Mouse (Mus musculus): Measurements from ENCODE around the gene Golm1.

DNA sequence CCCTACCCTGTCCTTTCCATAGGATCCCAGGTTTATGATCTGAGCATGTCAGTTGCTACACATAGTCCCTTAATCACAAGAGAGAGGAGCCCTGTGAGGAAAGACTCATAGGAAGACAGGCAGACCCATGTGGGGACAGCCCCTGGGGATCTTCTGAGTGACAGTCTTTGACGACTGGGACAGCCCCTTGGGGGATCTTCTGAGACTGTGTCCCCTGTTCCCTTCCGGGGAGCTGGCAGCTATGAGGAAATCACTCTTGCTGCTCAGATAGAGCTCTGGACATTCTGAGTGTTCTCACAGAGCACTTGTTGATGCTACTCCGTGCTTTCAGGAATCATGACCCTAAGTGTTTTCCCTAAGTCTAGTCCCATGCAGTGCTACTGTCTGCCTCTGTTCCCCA is 38.1 kb upstream of the Golm1 start:
- TF ChIP-seq POLR2A (IDR thresholded peaks at IDR 0.05; ENCODE audit: insufficient read depth, low read depth, low read length) (no peak), CTCF (IDR thresholded peaks at IDR 0.05; ENCODE audit: insufficient read depth, low read depth, low read length) (no peak)

Measured in olfactory bulb, adult 2 months (tissue).